In genomic region chr5:113113120-113113519, GRCm38 (mm10) we compare ENCODE assay signal across 15 mouse cellular contexts. TPM values are rescaled to one million over a fixed set of nuclear protein-coding genes. Genes with fewer than 3 reads are reported as not detected.
DNase-seq lines count a peak whose midpoint lies in the region; ATAC-seq and TF ChIP-seq lines count a peak whose summit lies in the region.
"Had no signal": no experiment of that assay in that cellular context is flagged by ENCODE, and none has a peak within 500 bp of the region (broad histone marks: within the 10 kb centered on the region; RNA-seq: fewer than 3 reads in every experiment).

No protein-coding gene starts in this region.

- TF ChIP-seq POLR2A in kidney, adult 2 months (IDR thresholded peaks at IDR 0.05; ENCODE audit: low read depth, low read length): no peak
- TF ChIP-seq POLR2A in bone marrow macrophage, adult 2 months (IDR thresholded peaks at IDR 0.05; ENCODE audit: borderline replicate concordance, low read depth, low read length): no peak

- 0 out of 2 replicates have a peak overlapping the region, but pooled peaks have one; percentile 4 for H3K4me3 ChIP-seq in heart, embryonic 10.5 days
- H3K4me3 ChIP-seq in kidney, postnatal 0 days (replicated peaks; ENCODE audit: low read depth, low read length): no peak overlapping the region
- no peak overlapping the region for H3K4me3 ChIP-seq in kidney, adult 2 months (ENCODE audit: insufficient read depth, low read depth, low read length)
- H3K4me3 ChIP-seq in bone marrow macrophage, adult 2 months (ENCODE audit: insufficient read depth, low read length): no peak overlapping the region
- no peak overlapping the region for H3K4me3 ChIP-seq in limb, embryonic 12.5 days (replicated peaks)
- no peak overlapping the region for H3K4me3 ChIP-seq in liver, postnatal 0 days (ENCODE audit: low read depth, low read length)
- H3K4me3 ChIP-seq: liver, embryonic 15.5 days; midbrain, embryonic 13.5 days; neural tube, embryonic 12.5 days had no signal

- no peak overlapping the region for H3K9ac ChIP-seq in kidney, postnatal 0 days (ENCODE audit: low read depth, low read length)
- H3K9ac ChIP-seq in limb, embryonic 12.5 days (replicated peaks): no peak overlapping the region
- H3K9ac ChIP-seq in liver, postnatal 0 days (replicated peaks): no peak overlapping the region
- H3K9ac ChIP-seq: liver, embryonic 15.5 days; midbrain, embryonic 13.5 days; neural tube, embryonic 12.5 days had no signal

- no peak overlapping the region; the same call in 1 of the 2 replicates for H3K4me2 ChIP-seq in kidney, postnatal 0 days (ENCODE audit: low read length)
- no peak overlapping the region for H3K4me2 ChIP-seq in limb, embryonic 12.5 days
- no peak overlapping the region for H3K4me2 ChIP-seq in liver, postnatal 0 days (ENCODE audit: low read depth, low read length)
- H3K4me2 ChIP-seq: liver, embryonic 15.5 days; midbrain, embryonic 13.5 days; neural tube, embryonic 12.5 days had no signal

- ATAC-seq in kidney, postnatal 0 days (replicated peaks; ENCODE audit: low FRiP score, low read depth): 0 out of 2 replicates have a peak, but pooled peaks have one; percentile 8
- no peak for ATAC-seq in limb, embryonic 12.5 days (ENCODE audit: insufficient number of reproducible peaks, insufficient read depth, low FRiP score, low TSS enrichment, low read depth)
- no peak for ATAC-seq in liver, postnatal 0 days
- ATAC-seq: midbrain, embryonic 13.5 days had no signal

- no peak for TF ChIP-seq CTCF in kidney, postnatal 0 days (IDR thresholded peaks at IDR 0.05; ENCODE audit: low read depth)
- TF ChIP-seq CTCF in kidney, adult 2 months (conservative IDR thresholded peaks at IDR 0.05; ENCODE audit: insufficient read depth, insufficient read length, low read depth, low read length): no peak
- TF ChIP-seq CTCF in bone marrow macrophage, adult 2 months (IDR thresholded peaks at IDR 0.05; ENCODE audit: low read depth, low read length): no peak
- no peak for TF ChIP-seq CTCF in liver, postnatal 0 days (IDR thresholded peaks at IDR 0.05; ENCODE audit: low read depth)

- no peak for TF ChIP-seq EP300 in liver, postnatal 0 days (IDR thresholded peaks at IDR 0.05; ENCODE audit: low read depth)

- 34% methylated on average over 5 of the region's 5 CpGs for WGBS in heart, embryonic 10.5 days
- 24% methylated on average over 5 of the region's 5 CpGs for WGBS in kidney, postnatal 0 days
- WGBS in kidney, adult 2 months: 47% methylated on average over 5 of the region's 5 CpGs
- 22% methylated on average over 4 of the region's 5 CpGs for WGBS in limb, embryonic 12.5 days
- 32% methylated on average over 5 of the region's 5 CpGs for WGBS in liver, postnatal 0 days (ENCODE audit: insufficient replicate concordance)

- H3K4me1 ChIP-seq in heart, embryonic 10.5 days: peaks cover 82% of the 10 kb centered on the region
- H3K4me1 ChIP-seq in kidney, postnatal 0 days (replicated peaks; ENCODE audit: insufficient read depth, low read length): peaks cover 26% of the 10 kb centered on the region
- peaks cover 3% of the 10 kb centered on the region; the same call in 1 of the 2 replicates for H3K4me1 ChIP-seq in kidney, adult 2 months (ENCODE audit: control insufficient read depth, insufficient read depth, low read length)
- peaks cover 51% of the 10 kb centered on the region for H3K4me1 ChIP-seq in bone marrow macrophage, adult 2 months (ENCODE audit: control insufficient read depth, insufficient read depth, low read length)
- peaks cover 52% of the 10 kb centered on the region for H3K4me1 ChIP-seq in limb, embryonic 12.5 days (replicated peaks)
- H3K4me1 ChIP-seq in liver, postnatal 0 days (ENCODE audit: insufficient read depth): peaks cover 24% of the 10 kb centered on the region

- H3K27ac ChIP-seq in heart, embryonic 10.5 days: peak overlapping the region; percentile 91
- H3K27ac ChIP-seq in kidney, postnatal 0 days: 0 out of 2 replicates have a peak overlapping the region, but pooled peaks have one; percentile 8
- H3K27ac ChIP-seq in kidney, adult 2 months (ENCODE audit: insufficient read depth, low read depth, low read length): no peak overlapping the region
- peak overlapping the region; percentile 99 for H3K27ac ChIP-seq in bone marrow macrophage, adult 2 months (ENCODE audit: insufficient read depth, low read depth, low read length)
- peak overlapping the region; percentile 57; the same call in 1 of the 2 replicates for H3K27ac ChIP-seq in limb, embryonic 12.5 days
- no peak overlapping the region; the same call in 1 of the 2 replicates for H3K27ac ChIP-seq in liver, postnatal 0 days (ENCODE audit: low read depth)
- H3K27ac ChIP-seq: midbrain, embryonic 13.5 days; neural tube, embryonic 12.5 days had no signal

- H3K27me3 ChIP-seq in heart, embryonic 10.5 days (ENCODE audit: insufficient read depth, poor library complexity, severe bottlenecking): no peaks in the 10 kb centered on the region
- no peaks in the 10 kb centered on the region for H3K27me3 ChIP-seq in kidney, postnatal 0 days (ENCODE audit: insufficient read depth, low read length)
- H3K27me3 ChIP-seq in kidney, adult 2 months (replicated peaks; ENCODE audit: control insufficient read depth, insufficient read depth, low read length): no peaks in the 10 kb centered on the region
- H3K27me3 ChIP-seq in limb, embryonic 12.5 days: no peaks in the 10 kb centered on the region
- no peaks in the 10 kb centered on the region for H3K27me3 ChIP-seq in liver, postnatal 0 days (ENCODE audit: insufficient read depth, low read length)
- H3K27me3 ChIP-seq: liver, embryonic 15.5 days; midbrain, embryonic 13.5 days; neural tube, embryonic 12.5 days had no signal

- H3K36me3 ChIP-seq in heart, embryonic 10.5 days: no peaks in the 10 kb centered on the region
- H3K36me3 ChIP-seq in kidney, postnatal 0 days (ENCODE audit: insufficient read depth, low read length): no peaks in the 10 kb centered on the region
- H3K36me3 ChIP-seq in kidney, adult 2 months (ENCODE audit: control insufficient read depth, insufficient read depth, low read length): no peaks in the 10 kb centered on the region
- H3K36me3 ChIP-seq in limb, embryonic 12.5 days: no peaks in the 10 kb centered on the region
- no peaks in the 10 kb centered on the region for H3K36me3 ChIP-seq in liver, postnatal 0 days (replicated peaks; ENCODE audit: insufficient read depth, low read length)
- H3K36me3 ChIP-seq: liver, embryonic 15.5 days; midbrain, embryonic 13.5 days; neural tube, embryonic 12.5 days had no signal

- DNase-seq in heart, embryonic 10.5 days (ENCODE audit: low spot score): no peak
- no peak for DNase-seq in heart, adult 11 months
- peak; percentile 67 for DNase-seq in kidney, postnatal 0 days (ENCODE audit: low spot score)
- no peak for DNase-seq in kidney, adult 2 months
- no peak for DNase-seq in left cerebral cortex, adult 11 months (ENCODE audit: low spot score)
- DNase-seq in liver, postnatal 0 days: no peak
- DNase-seq: cerebellum, postnatal 25 days; kidney, postnatal 14 days; retina, postnatal 1 day had no signal

- H3K9me3 ChIP-seq in heart, embryonic 10.5 days: no peaks in the 10 kb centered on the region
- no peaks in the 10 kb centered on the region for H3K9me3 ChIP-seq in kidney, postnatal 0 days (replicated peaks; ENCODE audit: low read length)
- H3K9me3 ChIP-seq in limb, embryonic 12.5 days: no peaks in the 10 kb centered on the region
- no peaks in the 10 kb centered on the region for H3K9me3 ChIP-seq in liver, postnatal 0 days (ENCODE audit: low read length)
- H3K9me3 ChIP-seq: liver, embryonic 15.5 days; midbrain, embryonic 13.5 days; neural tube, embryonic 12.5 days had no signal

RNA-seq across cellular contexts. Expression of gene Crybb3, which starts 31.7 kb away (rescaled TPM):
- 0.71 and 0.87 TPM in 2 replicates for polyA plus RNA-seq in heart, embryonic 10.5 days (2016; fragmentation: Nextera tagmentation; extraction: Ambion mirVana)
- polyA plus RNA-seq in kidney, postnatal 0 days (2015; fragmentation: Nextera tagmentation; extraction: Ambion mirVana): 0.71 and 1.1 TPM in 2 replicates
- polyA plus RNA-seq in kidney, adult 2 months (2012; rRNA removed): 1.5 and 2.8 TPM in 2 replicates
- polyA plus RNA-seq in bone marrow macrophage, adult 2 months (2012; ENCODE audit: insufficient read depth, insufficient read length, missing spikeins): not detected in 2 replicates
- 1.4 TPM in 2 replicates for polyA plus RNA-seq in limb, embryonic 12.5 days (2016; fragmentation: Nextera tagmentation; extraction: Ambion mirVana)
- polyA plus RNA-seq in liver, postnatal 0 days (2015; fragmentation: Nextera tagmentation; extraction: Ambion mirVana): 0.15 TPM in 1 of 2 replicates, not detected in the other
- polyA plus RNA-seq: liver, embryonic 15.5 days had no signal

RNA-seq across cellular contexts. Expression of gene Crybb2, which starts 43.2 kb away (rescaled TPM):
- polyA plus RNA-seq in heart, embryonic 10.5 days (2016; fragmentation: Nextera tagmentation; extraction: Ambion mirVana): not detected in 2 replicates
- not detected in 2 replicates for polyA plus RNA-seq in kidney, postnatal 0 days (2015; fragmentation: Nextera tagmentation; extraction: Ambion mirVana)
- not detected in 2 replicates for polyA plus RNA-seq in kidney, adult 2 months (2012; rRNA removed)
- polyA plus RNA-seq in bone marrow macrophage, adult 2 months (2012; ENCODE audit: insufficient read depth, insufficient read length, missing spikeins): not detected in 2 replicates
- polyA plus RNA-seq in limb, embryonic 12.5 days (2016; fragmentation: Nextera tagmentation; extraction: Ambion mirVana): not detected in 2 replicates
- polyA plus RNA-seq in liver, postnatal 0 days (2015; fragmentation: Nextera tagmentation; extraction: Ambion mirVana): not detected in 2 replicates
- polyA plus RNA-seq: frontal cortex, adult 2 months; liver, embryonic 15.5 days; midbrain, embryonic 13.5 days; neural tube, embryonic 12.5 days had no signal

Comparison
In these comparisons a context has a peak if more than half of its experiments do, and no peak if none do; other contexts are left out.
1. H3K27ac ChIP-seq: peak in heart, embryonic 10.5 days (single experiment), kidney, postnatal 0 days (single experiment), bone marrow macrophage, adult 2 months (single experiment) and limb, embryonic 12.5 days (single experiment); none in kidney, adult 2 months (single experiment) and liver, postnatal 0 days (single experiment).